In genomic region chr11:69835326-69835965, GRCm38 (mm10) we compare ENCODE assay signal across 11 mouse cellular contexts. TPM values are rescaled to one million over a fixed set of nuclear protein-coding genes. Genes with fewer than 3 reads are reported as not detected.
A peak's percentile ranks its signal among the peaks of the same experiment; 100 is the strongest.
DNase-seq lines count a peak whose midpoint lies in the region; ATAC-seq and TF ChIP-seq lines count a peak whose summit lies in the region.
"Had no signal": no experiment of that assay in that cellular context is flagged by ENCODE, and none has a peak within 500 bp of the region (broad histone marks: within the 10 kb centered on the region; RNA-seq: fewer than 3 reads in every experiment).

No protein-coding gene starts in this region.

- no peak for ATAC-seq in kidney, embryonic 16.5 days (ENCODE audit: low FRiP score, low TSS enrichment)
- ATAC-seq in embryonic facial prominence, embryonic 14.5 days (ENCODE audit: low read depth) = no peak
- no peak for ATAC-seq in intestine, postnatal 0 days
- no peak for ATAC-seq in neural tube, embryonic 14.5 days (ENCODE audit: low read depth)
- ATAC-seq in erythroid progenitor cell, adult 5-6 weeks (replicated peaks; ENCODE audit: low FRiP score, poor library complexity, severe bottlenecking) = no peak

- peaks cover 46% of the 10 kb centered on the region for H3K4me1 ChIP-seq in kidney, embryonic 16.5 days (ENCODE audit: insufficient read depth, low read length)
- H3K4me1 ChIP-seq in embryonic facial prominence, embryonic 14.5 days (ENCODE audit: control insufficient read depth, insufficient read depth, low read length) = peaks cover 28% of the 10 kb centered on the region
- H3K4me1 ChIP-seq in intestine, postnatal 0 days (replicated peaks; ENCODE audit: control insufficient read depth, insufficient read depth, low read length) = no peaks in the 10 kb centered on the region
- peaks cover 29% of the 10 kb centered on the region for H3K4me1 ChIP-seq in neural tube, embryonic 14.5 days (ENCODE audit: control insufficient read depth, insufficient read depth, low read length)

- no peak for TF ChIP-seq CTCF in intestine, postnatal 0 days (IDR thresholded peaks at IDR 0.05; ENCODE audit: low read depth)

- peak overlapping the region; percentile 66 for H3K4me3 ChIP-seq in kidney, embryonic 16.5 days (ENCODE audit: low read length)
- H3K4me3 ChIP-seq in embryonic facial prominence, embryonic 14.5 days (ENCODE audit: low read depth, low read length) = peak overlapping the region; percentile 73
- H3K4me3 ChIP-seq in intestine, postnatal 0 days (ENCODE audit: low read depth, low read length) = no peak overlapping the region
- peak overlapping the region; percentile 92 for H3K4me3 ChIP-seq in neural tube, embryonic 14.5 days (ENCODE audit: low read depth, low read length)

- 0 out of 2 replicates have a peak, but pooled peaks cover 12% of the 10 kb centered on the region for H3K36me3 ChIP-seq in kidney, embryonic 16.5 days (ENCODE audit: insufficient read depth, low read length)
- peaks cover 33% of the 10 kb centered on the region for H3K36me3 ChIP-seq in embryonic facial prominence, embryonic 14.5 days (ENCODE audit: control insufficient read depth, insufficient read depth, low read length)
- no peaks in the 10 kb centered on the region for H3K36me3 ChIP-seq in intestine, postnatal 0 days (ENCODE audit: control insufficient read depth, insufficient read depth)
- peaks cover 18% of the 10 kb centered on the region for H3K36me3 ChIP-seq in neural tube, embryonic 14.5 days (ENCODE audit: control insufficient read depth, insufficient read depth, low read length)

- peak overlapping the region; percentile 98 for H3K4me2 ChIP-seq in kidney, embryonic 16.5 days (replicated peaks; ENCODE audit: low read depth, low read length)
- H3K4me2 ChIP-seq in embryonic facial prominence, embryonic 14.5 days (ENCODE audit: low read depth, low read length) = peak overlapping the region; percentile 95
- peak overlapping the region; percentile 98; the same call in 1 of the 2 replicates for H3K4me2 ChIP-seq in intestine, postnatal 0 days (replicated peaks; ENCODE audit: low read depth)
- H3K4me2 ChIP-seq in neural tube, embryonic 14.5 days (ENCODE audit: low read depth, low read length) = peak overlapping the region; percentile 98

- intact Hi-C loops in left cerebral cortex, postnatal 4 days (cut with DNase I) = loop anchor here (5.0 kb wide), 1 partner anchor 33 kb away; the partner anchor contains the start of gene Fgf11
- intact Hi-C loops in gastrocnemius, postnatal 36 days (cut with DNase I) = loop anchor here (5.0 kb wide), 1 partner anchor 33 kb away; the partner anchor contains the start of gene Fgf11

- 14% methylated on average over 9 of the region's 9 CpGs for WGBS in kidney, embryonic 16.5 days
- 10% methylated on average over 9 of the region's 9 CpGs for WGBS in embryonic facial prominence, embryonic 14.5 days
- 43% methylated on average over 9 of the region's 9 CpGs for WGBS in intestine, postnatal 0 days
- WGBS in neural tube, embryonic 14.5 days = 3% methylated on average over 9 of the region's 9 CpGs

- no peak overlapping the region for H3K27ac ChIP-seq in kidney, embryonic 16.5 days (ENCODE audit: low read length)
- no peak overlapping the region for H3K27ac ChIP-seq in embryonic facial prominence, embryonic 14.5 days (replicated peaks; ENCODE audit: low read depth, low read length)
- no peak overlapping the region for H3K27ac ChIP-seq in intestine, postnatal 0 days (ENCODE audit: low read depth, low read length)
- peak overlapping the region; percentile 34 for H3K27ac ChIP-seq in neural tube, embryonic 14.5 days (ENCODE audit: low read depth, low read length)

- H3K27me3 ChIP-seq in kidney, embryonic 16.5 days (ENCODE audit: insufficient read depth, low read length) = no peaks in the 10 kb centered on the region; the same call in 1 of the 2 replicates
- H3K27me3 ChIP-seq in embryonic facial prominence, embryonic 14.5 days (replicated peaks; ENCODE audit: control insufficient read depth, insufficient read depth, low read length) = no peaks in the 10 kb centered on the region
- peaks cover 15% of the 10 kb centered on the region; the same call in 1 of the 2 replicates for H3K27me3 ChIP-seq in intestine, postnatal 0 days (replicated peaks; ENCODE audit: control insufficient read depth, insufficient read depth, low read length)
- no peaks in the 10 kb centered on the region for H3K27me3 ChIP-seq in neural tube, embryonic 14.5 days (ENCODE audit: control insufficient read depth, insufficient read depth, low read length)

- H3K9me3 ChIP-seq in kidney, embryonic 16.5 days (ENCODE audit: low read length) = no peaks in the 10 kb centered on the region
- no peaks in the 10 kb centered on the region for H3K9me3 ChIP-seq in embryonic facial prominence, embryonic 14.5 days (ENCODE audit: control insufficient read depth, low read length)
- no peaks in the 10 kb centered on the region for H3K9me3 ChIP-seq in intestine, postnatal 0 days (ENCODE audit: control insufficient read depth)
- no peaks in the 10 kb centered on the region for H3K9me3 ChIP-seq in neural tube, embryonic 14.5 days (ENCODE audit: control insufficient read depth, low read length)
- H3K9me3 ChIP-seq: G1E had no signal

- DNase-seq in kidney, postnatal 10 days = no peak
- DNase-seq in embryonic facial prominence, embryonic 14.5 days (ENCODE audit: low spot score) = no peak
- no peak for DNase-seq in left cerebral cortex, postnatal 4 days
- DNase-seq in gastrocnemius, postnatal 36 days = no peak
- DNase-seq: lung, postnatal 36 days had no signal

- H3K9ac ChIP-seq in kidney, embryonic 16.5 days (replicated peaks; ENCODE audit: low read length) = peak overlapping the region; percentile 26; the same call in 1 of the 2 replicates
- peak overlapping the region; percentile 30; the same call in 1 of the 2 replicates for H3K9ac ChIP-seq in embryonic facial prominence, embryonic 14.5 days (ENCODE audit: low read depth, low read length)
- H3K9ac ChIP-seq in intestine, postnatal 0 days (ENCODE audit: low read depth, low read length) = no peak overlapping the region
- H3K9ac ChIP-seq in neural tube, embryonic 14.5 days (replicated peaks; ENCODE audit: low read depth, low read length) = peak overlapping the region; percentile 93

RNA-seq across cellular contexts. Expression of gene Nlgn2, which starts 2.1 kb away (rescaled TPM):
- 6.0 and 6.6 TPM in 2 replicates for polyA plus RNA-seq in kidney, embryonic 16.5 days (2015; fragmentation: Nextera tagmentation; extraction: Ambion mirVana)
- 8.3 and 10.6 TPM in 2 replicates for polyA plus RNA-seq in embryonic facial prominence, embryonic 14.5 days (2014; fragmentation: Nextera tagmentation; extraction: Ambion mirVana)
- polyA plus RNA-seq in intestine, postnatal 0 days (2015; fragmentation: Nextera tagmentation; extraction: Ambion mirVana) = 1.8 and 2.2 TPM in 2 replicates
- polyA plus RNA-seq in neural tube, embryonic 14.5 days (2014; fragmentation: Nextera tagmentation; extraction: Ambion mirVana) = 24.2 and 31.3 TPM in 2 replicates
- 0.72 and 0.84 TPM in 2 replicates for total RNA-seq in erythroid progenitor cell, adult 5-6 weeks (2015; ENCODE audit: low replicate concordance)
- 0.08 and 0.26 TPM in 2 replicates for total RNA-seq in erythroid progenitor cell, adult 5-6 weeks (2017; ENCODE audit: low replicate concordance)
- 100 to 1,000 TPM; 237 to 257 TPM for total RNA-seq in left cerebral cortex, postnatal 4 days (2021)
- 1 to 10 TPM; 2.4 to 2.9 TPM for total RNA-seq in gastrocnemius, postnatal 36 days (2021)

RNA-seq across cellular contexts. Expression of gene Tmem256, which starts 2.9 kb away (rescaled TPM):
- 371 and 389 TPM in 2 replicates for polyA plus RNA-seq in kidney, embryonic 16.5 days (2015; fragmentation: Nextera tagmentation; extraction: Ambion mirVana)
- 379 and 388 TPM in 2 replicates for polyA plus RNA-seq in embryonic facial prominence, embryonic 14.5 days (2014; fragmentation: Nextera tagmentation; extraction: Ambion mirVana)
- polyA plus RNA-seq in intestine, postnatal 0 days (2015; fragmentation: Nextera tagmentation; extraction: Ambion mirVana) = 584 and 590 TPM in 2 replicates
- 306 and 377 TPM in 2 replicates for polyA plus RNA-seq in neural tube, embryonic 14.5 days (2014; fragmentation: Nextera tagmentation; extraction: Ambion mirVana)
- 258 and 276 TPM in 2 replicates for total RNA-seq in erythroid progenitor cell, adult 5-6 weeks (2015; ENCODE audit: low replicate concordance)
- 123 and 303 TPM in 2 replicates for total RNA-seq in erythroid progenitor cell, adult 5-6 weeks (2017; ENCODE audit: low replicate concordance)
- 100 to 1,000 TPM; 140 to 155 TPM for total RNA-seq in left cerebral cortex, postnatal 4 days (2021)
- total RNA-seq in gastrocnemius, postnatal 36 days (2021) = 100 to 1,000 TPM; 104 to 140 TPM

RNA-seq across cellular contexts. Expression of gene Plscr3, which starts 10.7 kb away (rescaled TPM):
- 105 and 119 TPM in 2 replicates for polyA plus RNA-seq in kidney, embryonic 16.5 days (2015; fragmentation: Nextera tagmentation; extraction: Ambion mirVana)
- 102 and 121 TPM in 2 replicates for polyA plus RNA-seq in embryonic facial prominence, embryonic 14.5 days (2014; fragmentation: Nextera tagmentation; extraction: Ambion mirVana)
- polyA plus RNA-seq in intestine, postnatal 0 days (2015; fragmentation: Nextera tagmentation; extraction: Ambion mirVana) = 42.0 and 44.8 TPM in 2 replicates
- polyA plus RNA-seq in neural tube, embryonic 14.5 days (2014; fragmentation: Nextera tagmentation; extraction: Ambion mirVana) = 36.3 and 51.8 TPM in 2 replicates
- 24.9 and 26.0 TPM in 2 replicates for total RNA-seq in erythroid progenitor cell, adult 5-6 weeks (2015; ENCODE audit: low replicate concordance)
- total RNA-seq in erythroid progenitor cell, adult 5-6 weeks (2017; ENCODE audit: low replicate concordance) = 15.1 and 27.7 TPM in 2 replicates
- total RNA-seq in left cerebral cortex, postnatal 4 days (2021) = 10 to 100 TPM; 46.2 to 52.1 TPM
- total RNA-seq in gastrocnemius, postnatal 36 days (2021) = 10 to 100 TPM; 10.6 to 11.2 TPM

RNA-seq across cellular contexts. Expression of gene Spem1, which starts 13.5 kb away (rescaled TPM):
- polyA plus RNA-seq in kidney, embryonic 16.5 days (2015; fragmentation: Nextera tagmentation; extraction: Ambion mirVana) = 0.15 and 0.28 TPM in 2 replicates
- polyA plus RNA-seq in embryonic facial prominence, embryonic 14.5 days (2014; fragmentation: Nextera tagmentation; extraction: Ambion mirVana) = 0.26 TPM in 1 of 2 replicates, not detected in the other
- not detected in 2 replicates for polyA plus RNA-seq in intestine, postnatal 0 days (2015; fragmentation: Nextera tagmentation; extraction: Ambion mirVana)
- polyA plus RNA-seq in neural tube, embryonic 14.5 days (2014; fragmentation: Nextera tagmentation; extraction: Ambion mirVana) = 0.35 and 0.40 TPM in 2 replicates
- not detected in 2 replicates for total RNA-seq in erythroid progenitor cell, adult 5-6 weeks (2015; ENCODE audit: low replicate concordance)
- total RNA-seq in erythroid progenitor cell, adult 5-6 weeks (2017; ENCODE audit: low replicate concordance) = not detected in 2 replicates
- total RNA-seq in left cerebral cortex, postnatal 4 days (2021) = 1 to 10 TPM in 1 of 2 experiments, under 1 TPM in 1; 0.93 to 1.1 TPM
- total RNA-seq in gastrocnemius, postnatal 36 days (2021) = not detected
- polyA plus RNA-seq: G1E; heart, postnatal 0 days had no signal

RNA-seq across cellular contexts. Expression of gene Spem2, which starts 17.2 kb away (rescaled TPM):
- not detected in 2 replicates for polyA plus RNA-seq in kidney, embryonic 16.5 days (2015; fragmentation: Nextera tagmentation; extraction: Ambion mirVana)
- polyA plus RNA-seq in embryonic facial prominence, embryonic 14.5 days (2014; fragmentation: Nextera tagmentation; extraction: Ambion mirVana) = not detected in 2 replicates
- 0.07 TPM in 1 of 2 replicates, not detected in the other for polyA plus RNA-seq in intestine, postnatal 0 days (2015; fragmentation: Nextera tagmentation; extraction: Ambion mirVana)
- 0.16 TPM in 1 of 2 replicates, not detected in the other for polyA plus RNA-seq in neural tube, embryonic 14.5 days (2014; fragmentation: Nextera tagmentation; extraction: Ambion mirVana)
- not detected in 2 replicates for total RNA-seq in erythroid progenitor cell, adult 5-6 weeks (2015; ENCODE audit: low replicate concordance)
- not detected in 2 replicates for total RNA-seq in erythroid progenitor cell, adult 5-6 weeks (2017; ENCODE audit: low replicate concordance)
- not detected for total RNA-seq in left cerebral cortex, postnatal 4 days (2021)
- total RNA-seq in gastrocnemius, postnatal 36 days (2021) = not detected
- total RNA-seq: G1E had no signal
- polyA plus RNA-seq: G1E; heart, postnatal 0 days had no signal
